8 mouse cellular contexts compared by ENCODE assay signal in genomic region chr2:143545299-143545751, GRCm38 (mm10). TPM values are rescaled to one million over a fixed set of nuclear protein-coding genes. Genes with fewer than 3 reads are reported as not detected.
DNase-seq lines count a peak whose midpoint lies in the region; ATAC-seq and TF ChIP-seq lines count a peak whose summit lies in the region.

No protein-coding gene starts in this region.

- no peak for TF ChIP-seq EP300 in liver, postnatal 0 days (IDR thresholded peaks at IDR 0.05; ENCODE audit: low read depth)

- no peak for TF ChIP-seq POLR2A in lung, adult 2 months (IDR thresholded peaks at IDR 0.05; ENCODE audit: borderline replicate concordance, extremely low read depth, low read depth, low read length)

- H3K9ac ChIP-seq in lung, embryonic 14.5 days: 0 out of 2 replicates have a peak overlapping the region, but pooled peaks have one; percentile 17
- H3K9ac ChIP-seq in hindbrain, embryonic 15.5 days: peak overlapping the region; percentile 70
- no peak overlapping the region for H3K9ac ChIP-seq in liver, postnatal 0 days (replicated peaks)

- H3K27ac ChIP-seq in lung, embryonic 14.5 days (ENCODE audit: low read depth): no peak overlapping the region
- H3K27ac ChIP-seq in hindbrain, embryonic 15.5 days (replicated peaks): peak overlapping the region; percentile 91
- H3K27ac ChIP-seq in liver, postnatal 0 days (ENCODE audit: low read depth): no peak overlapping the region

- peaks cover 34% of the 10 kb centered on the region for H3K27me3 ChIP-seq in lung, embryonic 14.5 days (ENCODE audit: insufficient read depth, low read length)
- H3K27me3 ChIP-seq in hindbrain, embryonic 15.5 days: 0 out of 2 replicates have a peak, but pooled peaks cover 2% of the 10 kb centered on the region
- peaks cover 35% of the 10 kb centered on the region for H3K27me3 ChIP-seq in liver, postnatal 0 days (ENCODE audit: insufficient read depth, low read length)

- no peaks in the 10 kb centered on the region for H3K9me3 ChIP-seq in lung, embryonic 14.5 days (ENCODE audit: low read depth, low read length)
- H3K9me3 ChIP-seq in hindbrain, embryonic 15.5 days: no peaks in the 10 kb centered on the region
- H3K9me3 ChIP-seq in liver, postnatal 0 days (ENCODE audit: low read length): no peaks in the 10 kb centered on the region

- peak; percentile 24 for ATAC-seq in lung, embryonic 14.5 days (ENCODE audit: insufficient read depth)
- peak; percentile 59 for ATAC-seq in hindbrain, embryonic 15.5 days (ENCODE audit: low FRiP score, low read depth)
- no peak for ATAC-seq in liver, postnatal 0 days

- peak overlapping the region; percentile 69 for H3K4me2 ChIP-seq in lung, embryonic 14.5 days
- peak overlapping the region; percentile 69 for H3K4me2 ChIP-seq in hindbrain, embryonic 15.5 days
- H3K4me2 ChIP-seq in liver, postnatal 0 days (ENCODE audit: low read depth, low read length): peak overlapping the region; percentile 61

- 2% methylated on average over 7 of the region's 7 CpGs for WGBS in lung, embryonic 14.5 days
- WGBS in lung, adult 2 months: under 1% methylated on average over 7 of the region's 7 CpGs
- 0% methylated on average over 7 of the region's 7 CpGs for WGBS in hindbrain, embryonic 15.5 days
- under 1% methylated on average over 7 of the region's 7 CpGs for WGBS in liver, postnatal 0 days (ENCODE audit: insufficient replicate concordance)

- no peaks in the 10 kb centered on the region for H3K36me3 ChIP-seq in lung, embryonic 14.5 days (ENCODE audit: insufficient read depth)
- no peaks in the 10 kb centered on the region for H3K36me3 ChIP-seq in hindbrain, embryonic 15.5 days
- H3K36me3 ChIP-seq in liver, postnatal 0 days (replicated peaks; ENCODE audit: insufficient read depth, low read length): no peaks in the 10 kb centered on the region

- peak; percentile 0 for DNase-seq in lung, embryonic 14.5 days
- no peak for DNase-seq in lung, adult 2 months
- DNase-seq in embryo, embryonic 10 days (ENCODE audit: low spot score): peak; percentile 15
- DNase-seq in liver, postnatal 0 days: no peak
- DNase-seq in thymus, postnatal 0 days (ENCODE audit: low spot score): no peak
- no peak for DNase-seq in B cell, adult 2 months
- no peak for DNase-seq in adrenal gland, adult 8-10 months

- TF ChIP-seq CTCF in lung, embryonic 14.5 days (IDR thresholded peaks at IDR 0.05; ENCODE audit: low read depth): no peak
- TF ChIP-seq CTCF in lung, adult 2 months (IDR thresholded peaks at IDR 0.05; ENCODE audit: insufficient read depth, low read length): no peak
- TF ChIP-seq CTCF in liver, postnatal 0 days (IDR thresholded peaks at IDR 0.05; ENCODE audit: low read depth): no peak

- H3K4me3 ChIP-seq in lung, embryonic 14.5 days (ENCODE audit: low read depth, low read length): peak overlapping the region; percentile 41
- no peak overlapping the region for H3K4me3 ChIP-seq in lung, adult 2 months (replicated peaks; ENCODE audit: extremely low read depth, low read depth, low read length)
- peak overlapping the region; percentile 73 for H3K4me3 ChIP-seq in hindbrain, embryonic 15.5 days
- H3K4me3 ChIP-seq in liver, postnatal 0 days (ENCODE audit: low read depth, low read length): peak overlapping the region; percentile 22

- H3K4me1 ChIP-seq in lung, embryonic 14.5 days (ENCODE audit: insufficient read depth): 0 out of 2 replicates have a peak, but pooled peaks cover 3% of the 10 kb centered on the region
- no peaks in the 10 kb centered on the region for H3K4me1 ChIP-seq in lung, adult 2 months (ENCODE audit: control insufficient read depth, insufficient read depth, low read length)
- peaks cover 19% of the 10 kb centered on the region for H3K4me1 ChIP-seq in hindbrain, embryonic 15.5 days (replicated peaks)
- H3K4me1 ChIP-seq in liver, postnatal 0 days (ENCODE audit: insufficient read depth): no peaks in the 10 kb centered on the region

RNA-seq across cellular contexts. Expression of gene Pcsk2, which starts 0.6 kb away (rescaled TPM):
- 0.04 TPM in 1 of 2 replicates, not detected in the other for polyA plus RNA-seq in lung, embryonic 14.5 days (2014; fragmentation: Nextera tagmentation; extraction: Ambion mirVana)
- 0.03 and 0.25 TPM in 2 replicates for polyA plus RNA-seq in lung, adult 2 months (2012; rRNA removed)
- polyA plus RNA-seq in hindbrain, embryonic 15.5 days (2015; fragmentation: Nextera tagmentation; extraction: Ambion mirVana): 22.4 and 24.5 TPM in 2 replicates
- polyA plus RNA-seq in liver, postnatal 0 days (2015; fragmentation: Nextera tagmentation; extraction: Ambion mirVana): not detected in 2 replicates
- polyA plus RNA-seq in thymus, postnatal 0 days (2015; fragmentation: Nextera tagmentation; extraction: Ambion mirVana): 0.13 TPM in 1 of 2 replicates, not detected in the other
- 1 to 10 TPM; 6.0 to 8.2 (median 7.2) TPM for total RNA-seq in adrenal gland, adult 8-10 months (2022)

Comparison
In these comparisons a context has a peak if more than half of its experiments do, and no peak if none do; other contexts are left out.
1. DNase-seq: peak in lung, embryonic 14.5 days (single experiment) and embryo, embryonic 10 days (single experiment); none in lung, adult 2 months (single experiment), liver, postnatal 0 days (single experiment), thymus, postnatal 0 days (single experiment), B cell, adult 2 months (0 of 2) and adrenal gland, adult 8-10 months (single experiment).
2. RNA of gene Pcsk2, which starts 0.6 kb away (polyA plus RNA-seq): 22.4 to 24.5 TPM in hindbrain, embryonic 15.5 days; 0.03 to 0.25 TPM in lung, adult 2 months, 0.04 TPM in lung, embryonic 14.5 days, 0.13 TPM in thymus, postnatal 0 days and not detected in liver, postnatal 0 days; every median in the first group is over 10 times any median in the second.
3. Peak in every context shown above with its lines, with median percentiles within 50 percentile points of each other: H3K4me2 ChIP-seq.